Mouse (Mus musculus): Measurements from ENCODE around the gene Arhgap45. TPM values are rescaled to one million over a fixed set of nuclear protein-coding genes. Genes with fewer than 3 reads are reported as not detected.
A peak's percentile ranks its signal among the peaks of the same experiment; 100 is the strongest.

Gene Arhgap45
- total RNA-seq (2015) (64.1 and 69.0 TPM in 2 replicates), total RNA-seq (2017) (112 and 121 TPM in 2 replicates)

- ATAC-seq (replicated peaks; ENCODE audit: poor library complexity), result peak; percentile 80
These were observed at the start of gene Arhgap45 for GRCm38 (mm10) chr10:80016511-80016910. TSS of gene Arhgap45 (plus strand) at chr10:80016653.

- ATAC-seq (replicated peaks; ENCODE audit: poor library complexity), result no peak
These were observed 49.5 kb upstream of the Arhgap45 start for GRCm38 (mm10) chr10:79966886-79967400.

DNA sequence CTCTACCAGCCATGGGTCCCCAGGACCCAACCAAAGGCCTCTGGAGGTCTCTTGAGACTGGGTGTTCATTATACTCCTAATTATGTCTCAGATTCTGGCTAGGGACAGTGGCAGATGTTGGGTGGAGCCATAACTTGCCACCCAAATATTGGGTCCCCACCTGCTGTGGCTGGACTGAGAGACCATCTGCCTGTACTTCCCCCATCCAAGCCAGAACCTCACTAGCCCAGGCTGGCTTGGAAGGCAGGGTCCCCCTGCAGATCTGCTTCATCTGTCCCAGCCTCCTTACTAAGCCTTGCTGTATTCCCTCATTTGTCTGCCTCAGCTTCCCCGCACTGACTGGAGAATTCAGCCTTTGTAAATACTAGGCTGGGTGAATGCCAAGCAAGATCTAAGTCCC is 48.3 kb upstream of the Arhgap45 start:
- no peak for ATAC-seq (replicated peaks; ENCODE audit: poor library complexity)

DNA sequence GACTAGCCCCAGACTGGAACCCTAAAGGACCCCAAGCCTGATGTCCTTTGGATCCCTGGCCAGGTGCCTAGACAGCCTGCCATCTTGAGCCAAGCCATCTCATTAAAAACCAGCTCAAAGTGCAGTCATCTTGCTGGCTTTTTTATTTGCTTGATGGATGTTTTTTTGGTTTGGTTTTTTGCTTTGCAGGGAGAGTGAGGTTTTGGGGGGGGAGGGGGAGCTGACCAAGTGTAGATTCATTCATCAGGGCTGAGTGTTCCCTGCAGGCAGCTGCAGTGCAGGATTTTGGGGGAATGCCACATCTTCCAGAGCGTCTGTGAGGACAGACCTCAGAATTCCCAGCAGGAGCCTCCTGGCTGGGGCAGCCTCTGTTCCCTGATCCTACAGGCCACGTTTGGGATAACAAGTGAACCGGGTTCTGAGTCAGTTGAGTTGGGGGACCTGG is 47.3 kb upstream of the Arhgap45 start:
- no peak for ATAC-seq (replicated peaks; ENCODE audit: poor library complexity)

DNA sequence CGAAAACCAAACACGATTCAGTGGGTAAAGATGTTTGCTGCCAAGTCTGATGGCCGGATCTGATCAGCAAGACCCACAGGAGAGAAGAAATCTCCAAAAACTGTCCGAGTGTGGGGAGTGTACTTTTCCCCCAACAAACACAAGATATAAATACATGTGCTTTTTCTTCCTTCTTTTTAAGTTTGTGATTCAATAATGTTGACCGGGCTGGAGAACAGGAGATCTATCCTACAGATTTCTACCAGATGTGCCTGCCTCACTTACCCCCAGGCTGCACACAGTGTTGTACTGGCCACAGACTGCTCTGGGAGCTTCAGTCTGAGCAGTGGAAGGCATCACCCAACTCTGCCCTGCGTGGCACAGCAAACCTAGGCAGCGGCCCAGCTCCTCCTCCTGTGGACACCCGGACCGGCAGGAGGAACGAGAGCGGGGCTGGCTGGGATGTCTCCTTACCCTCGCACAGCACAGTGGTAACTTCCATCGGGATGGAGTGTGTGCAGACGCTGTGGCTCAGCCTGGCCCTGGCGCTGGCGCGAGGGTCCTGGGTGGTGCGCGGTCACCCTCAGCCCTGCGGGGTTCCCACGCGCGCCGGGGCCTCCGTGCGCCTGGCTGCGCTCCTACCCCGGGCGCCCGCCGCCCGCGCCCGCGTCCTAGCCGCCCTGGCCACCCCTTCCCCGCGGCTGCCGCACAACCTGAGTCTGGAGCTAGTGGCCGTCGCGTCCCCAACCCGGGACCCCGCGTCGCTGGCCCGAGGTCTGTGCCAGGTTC is 45.9 kb upstream of the Arhgap45 start, which contains the start of gene Grin3b:
Grin3b (plus strand) TSS at position 301 of the 768 bp plus-strand sequence.
- no peak for ATAC-seq (replicated peaks; ENCODE audit: poor library complexity)

- ATAC-seq (replicated peaks; ENCODE audit: poor library complexity), result no peak
These were observed 45.3 kb upstream of the Arhgap45 start for GRCm38 (mm10) chr10:79971183-79971497.

GRCm38 (mm10) chr10:79972831-79973230 is 43.6 kb upstream of the Arhgap45 start:
- ATAC-seq (replicated peaks; ENCODE audit: poor library complexity), result no peak

DNA sequence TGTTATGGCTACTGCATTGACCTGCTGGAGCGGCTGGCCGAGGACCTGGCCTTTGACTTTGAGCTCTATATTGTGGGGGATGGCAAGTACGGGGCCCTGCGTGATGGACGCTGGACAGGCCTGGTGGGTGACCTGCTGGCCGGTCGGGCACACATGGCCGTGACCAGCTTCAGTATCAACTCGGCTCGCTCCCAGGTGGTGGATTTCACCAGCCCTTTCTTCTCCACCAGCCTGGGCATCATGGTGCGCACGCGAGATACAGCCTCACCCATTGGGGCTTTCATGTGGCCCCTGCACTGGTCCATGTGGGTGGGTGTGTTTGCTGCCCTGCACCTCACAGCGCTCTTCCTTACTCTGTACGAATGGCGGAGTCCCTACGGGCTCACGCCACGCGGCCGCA is 42.4 kb upstream of the Arhgap45 start:
- ATAC-seq (replicated peaks; ENCODE audit: poor library complexity), result no peak

DNA sequence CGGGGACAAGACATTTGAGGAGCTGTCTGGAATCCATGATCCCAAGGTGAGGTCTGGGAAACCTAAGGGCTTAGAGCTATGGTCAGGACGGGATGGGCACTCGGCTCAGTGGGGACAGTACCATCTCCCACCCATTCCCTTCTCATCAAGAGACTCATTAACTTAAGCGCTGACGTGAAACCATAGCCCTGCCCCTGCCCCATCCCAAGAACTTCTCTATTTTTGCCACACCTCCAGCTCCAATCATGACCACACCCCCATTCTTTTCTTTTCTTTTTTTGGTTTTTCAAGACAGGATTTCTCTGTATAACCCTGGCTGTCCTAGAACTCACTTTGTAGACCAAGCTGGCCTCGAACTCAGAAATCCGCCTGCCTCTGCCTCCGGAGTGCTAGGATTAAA is 41.8 kb upstream of the Arhgap45 start:
- peak; percentile 41 for ATAC-seq (replicated peaks; ENCODE audit: poor library complexity)

- no peak for ATAC-seq (replicated peaks; ENCODE audit: poor library complexity)
These were observed 40.3 kb upstream of the Arhgap45 start for GRCm38 (mm10) chr10:79976071-79976721.

DNA sequence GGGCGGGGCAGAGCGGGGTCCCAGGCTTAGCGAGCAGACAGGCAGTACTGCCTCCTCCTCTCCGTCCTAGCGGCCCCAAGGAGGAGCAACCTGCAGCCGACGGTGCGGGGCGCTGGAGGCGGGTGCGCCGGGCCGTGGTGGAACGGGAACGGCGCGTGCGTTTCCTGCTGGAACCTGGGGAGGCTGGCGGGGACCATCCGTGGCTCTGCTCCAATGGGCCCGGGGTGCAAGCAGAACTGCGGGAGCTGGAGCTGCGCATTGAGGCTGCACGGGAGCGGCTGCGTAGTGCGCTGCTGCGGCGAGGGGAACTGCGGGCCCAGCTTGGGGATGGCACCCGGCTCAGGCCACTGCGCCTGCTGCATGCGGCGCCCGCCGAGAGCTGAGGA is 39.7 kb upstream of the Arhgap45 start:
- ATAC-seq (replicated peaks; ENCODE audit: poor library complexity), result no peak

- ATAC-seq (replicated peaks; ENCODE audit: poor library complexity), result no peak
These were observed 39.1 kb upstream of the Arhgap45 start for GRCm38 (mm10) chr10:79977324-79977723.

- ATAC-seq (replicated peaks; ENCODE audit: poor library complexity), result no peak
These were observed 38.4 kb upstream of the Arhgap45 start for GRCm38 (mm10) chr10:79978061-79978460.

GRCm38 (mm10) chr10:79979401-79980155 is 36.9 kb upstream of the Arhgap45 start:
- ATAC-seq (replicated peaks; ENCODE audit: poor library complexity), result no peak

DNA sequence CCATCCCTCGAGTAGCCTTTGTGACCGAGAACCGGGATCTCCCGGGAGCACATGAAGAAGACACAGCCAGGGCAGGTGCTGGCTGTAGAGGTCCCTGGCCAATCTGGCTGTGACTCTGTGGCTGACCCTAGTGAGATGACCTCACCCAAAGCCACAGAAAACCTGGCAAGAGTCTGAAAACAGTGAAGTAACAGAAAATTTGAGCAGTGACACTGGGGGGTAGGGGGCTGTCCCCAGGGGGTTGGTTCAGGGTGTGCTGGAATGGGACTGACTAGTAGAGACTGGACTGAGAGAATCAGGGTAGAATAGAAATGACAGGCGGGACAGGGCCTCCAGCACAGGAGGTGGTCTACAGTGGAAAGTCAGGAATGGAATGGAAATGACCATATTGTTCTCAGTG is 33.2 kb upstream of the Arhgap45 start:
- no peak for ATAC-seq (replicated peaks; ENCODE audit: poor library complexity)

DNA sequence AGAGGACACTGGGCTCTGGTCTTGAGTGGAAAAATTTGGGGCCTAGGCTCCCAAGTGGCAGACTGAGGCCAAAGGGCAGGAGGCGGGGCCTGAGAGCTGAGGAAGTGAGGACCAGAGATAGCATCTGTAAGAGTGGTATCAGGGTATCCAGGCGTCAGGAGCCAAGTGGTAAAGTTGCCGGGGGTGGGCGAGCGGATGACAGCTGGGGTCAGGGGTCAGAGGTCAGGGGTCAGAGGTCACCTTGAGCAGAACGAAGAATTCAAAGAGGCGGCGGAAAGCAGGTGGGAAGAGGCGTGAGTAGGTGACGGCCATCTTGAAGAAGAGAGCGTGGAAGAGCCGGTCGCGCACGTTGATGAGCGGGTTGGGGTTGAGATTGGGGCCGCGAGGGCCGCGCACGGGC is 32.8 kb upstream of the Arhgap45 start:
- ATAC-seq (replicated peaks; ENCODE audit: poor library complexity), result peak; percentile 10

GRCm38 (mm10) chr10:79984195-79984816 is 32.1 kb upstream of the Arhgap45 start, which contains the start of gene Tmem259:
TSS of gene Tmem259 (minus strand) at chr10:79984330.
- ATAC-seq (replicated peaks; ENCODE audit: poor library complexity), result peak; percentile 40

DNA sequence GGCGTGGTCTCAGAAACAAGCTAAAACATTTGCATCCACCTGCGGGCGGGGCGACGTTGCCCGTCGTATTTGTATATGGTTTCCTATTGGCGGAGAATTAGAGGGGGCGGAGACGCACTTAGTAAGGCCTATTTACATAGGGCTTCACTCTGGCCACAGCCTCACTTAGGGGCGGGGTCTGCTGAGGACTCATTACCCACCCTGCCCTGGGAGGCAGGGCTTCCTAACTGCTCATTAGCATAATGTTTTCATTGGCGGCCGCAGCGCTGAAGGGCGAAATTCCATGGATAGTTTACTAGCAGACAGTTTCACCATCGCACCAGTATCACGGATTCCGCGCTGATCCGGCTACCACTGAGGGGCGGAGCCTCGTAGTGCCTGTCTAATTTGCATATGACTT is 31.6 kb upstream of the Arhgap45 start:
- ATAC-seq (replicated peaks; ENCODE audit: poor library complexity), result peak; percentile 65

DNA sequence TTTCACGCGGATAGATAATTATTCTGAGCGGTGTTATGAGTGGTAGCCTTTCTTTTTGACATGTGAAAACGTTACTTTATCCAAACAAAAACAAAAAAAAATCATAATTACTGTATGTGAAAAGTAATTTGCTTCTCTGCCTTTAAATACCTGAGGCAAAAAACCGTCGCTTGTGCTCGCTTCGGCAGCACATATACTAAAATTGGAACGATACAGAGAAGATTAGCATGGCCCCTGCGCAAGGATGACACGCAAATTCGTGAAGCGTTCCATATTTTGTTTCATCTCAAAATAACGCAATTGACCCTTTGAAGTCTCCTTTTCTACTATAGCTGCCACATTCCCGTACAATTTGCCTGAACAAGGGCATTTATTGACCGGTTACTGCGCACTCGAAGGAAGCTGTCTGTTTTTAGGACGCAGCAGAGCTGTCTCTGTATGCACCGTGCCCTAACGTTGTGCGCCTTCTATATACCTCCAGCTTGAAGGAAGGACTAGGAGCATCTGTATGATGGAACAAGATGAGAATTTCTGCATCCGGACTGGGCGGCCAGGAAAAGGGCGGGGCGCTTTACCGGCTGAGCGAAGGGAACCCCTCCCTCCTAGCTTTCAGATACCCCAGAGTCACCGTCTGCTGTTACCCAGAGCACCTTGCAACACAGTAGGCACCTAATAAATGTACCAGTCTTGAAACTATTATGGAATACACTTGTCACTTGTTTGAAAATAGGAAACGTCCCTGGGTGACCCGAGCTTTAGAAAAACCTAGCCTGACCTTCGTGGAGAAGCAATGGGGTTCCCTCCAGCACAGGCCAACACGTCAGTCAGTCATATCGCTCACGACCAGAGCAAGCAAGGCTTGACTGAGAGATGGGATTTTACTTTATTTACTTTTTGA is 30.9 kb upstream of the Arhgap45 start:
- peak; percentile 18 for ATAC-seq (replicated peaks; ENCODE audit: poor library complexity)
